Mouse (Mus musculus) right cerebral cortex, adult 18-20 months (tissue): ENCODE measurements around the gene Tssk3.
"Not testable (repeated sequence)": the region's sequence is repeated elsewhere in the genome, so short reads cannot be mapped to it uniquely, and the experiment has no call there.

Source experiments
- DNase-seq: peaks from one replicate; pipeline ENCODE4 v3.0.0; 2022; ENCODE audit warnings: mixed read lengths

Tssk3 gene

GRCm38 (mm10) chr4:129490972-129491880, at the start of gene Tssk3, which contains the start of gene Fam229a:
Tssk3 (minus strand) TSS chr4:129491022.
Fam229a (plus strand) TSS chr4:129491190.
- DNase-seq: no peak

GRCm38 (mm10) chr4:129540012-129540411, 49.2 kb upstream of the Tssk3 start:
- DNase-seq: no peak

- DNase-seq: not testable (repeated sequence)
These were observed 38.1 kb upstream of the Tssk3 start for GRCm38 (mm10) chr4:129528901-129529300.

- DNase-seq: no peak
These were observed 35.1 kb upstream of the Tssk3 start for GRCm38 (mm10) chr4:129525889-129526288.

GRCm38 (mm10) chr4:129525338-129525737, 34.5 kb upstream of the Tssk3 start:
- no peak for DNase-seq

- no peak for DNase-seq
These were observed 27.7 kb upstream of the Tssk3 start for GRCm38 (mm10) chr4:129518519-129518918.

- no peak for DNase-seq
These were observed 26.1 kb upstream of the Tssk3 start for GRCm38 (mm10) chr4:129516925-129517324.

GRCm38 (mm10) chr4:129514300-129514898, 23.6 kb upstream of the Tssk3 start:
- DNase-seq: no peak

GRCm38 (mm10) chr4:129513891-129514290, 23.1 kb upstream of the Tssk3 start:
- DNase-seq: no peak

GRCm38 (mm10) chr4:129513086-129513767, 22.4 kb upstream of the Tssk3 start, which contains the start of gene Marcksl1:
Marcksl1 (plus strand) TSS chr4:129513581.
- peak; percentile 56 for DNase-seq

GRCm38 (mm10) chr4:129511413-129512096, 20.7 kb upstream of the Tssk3 start:
- no peak for DNase-seq

- no peak for DNase-seq
These were observed 20.0 kb upstream of the Tssk3 start for GRCm38 (mm10) chr4:129510723-129511412.

- no peak for DNase-seq
These were observed 18.8 kb upstream of the Tssk3 start for GRCm38 (mm10) chr4:129509650-129510049.

- no peak for DNase-seq
These were observed 18.2 kb upstream of the Tssk3 start for GRCm38 (mm10) chr4:129508834-129509600.

- DNase-seq: no peak
These were observed 17.4 kb upstream of the Tssk3 start for GRCm38 (mm10) chr4:129508237-129508515.

- DNase-seq: no peak
These were observed 16.8 kb upstream of the Tssk3 start for GRCm38 (mm10) chr4:129507434-129508236.

GRCm38 (mm10) chr4:129505511-129505910, 14.7 kb upstream of the Tssk3 start:
- DNase-seq: no peak

- DNase-seq: no peak
These were observed 12.2 kb upstream of the Tssk3 start for GRCm38 (mm10) chr4:129502901-129503444.

GRCm38 (mm10) chr4:129502327-129502888, 11.6 kb upstream of the Tssk3 start:
- no peak for DNase-seq
